Mouse (Mus musculus) left cerebral cortex, adult 9 months (tissue): ENCODE results near the gene Capn10.
A peak's percentile ranks its signal among the peaks of the same experiment; 100 is the strongest.

Experiments
- DNase-seq, 2 experiments: peaks; one replicate each; pipeline ENCODE4 v3.0.0; 2022; ENCODE audit warnings: low spot score in 2 of 2

Gene Capn10

GRCm38 (mm10) chr1:92934182-92934827 is at the start of gene Capn10:
Gene Capn10 (plus strand): TSS chr1:92934376.
- peak; percentile 93 to 96 for DNase-seq

- no peak for DNase-seq
These were observed 45.1 kb upstream of the Capn10 start for GRCm38 (mm10) chr1:92888901-92889655.

DNA sequence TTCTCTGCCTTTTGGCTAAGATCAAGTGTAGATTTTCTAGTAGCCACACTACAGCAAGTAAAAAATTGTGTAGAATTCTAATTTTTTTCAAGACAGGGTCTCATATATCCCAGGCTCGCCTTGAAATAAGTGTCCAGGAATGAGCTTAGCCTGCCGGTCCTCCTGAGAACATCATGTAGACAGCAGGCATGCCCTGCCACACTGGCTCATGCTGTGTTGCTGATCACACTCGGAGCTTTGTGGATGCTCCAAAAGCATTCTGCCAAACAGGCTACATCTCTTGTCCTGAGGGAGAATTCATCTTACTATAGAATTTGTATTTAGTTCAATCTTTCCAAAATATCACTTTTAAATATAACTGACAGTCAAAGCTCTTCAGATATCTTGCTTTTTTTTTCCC is 41.4 kb upstream of the Capn10 start:
- no peak for DNase-seq

DNA sequence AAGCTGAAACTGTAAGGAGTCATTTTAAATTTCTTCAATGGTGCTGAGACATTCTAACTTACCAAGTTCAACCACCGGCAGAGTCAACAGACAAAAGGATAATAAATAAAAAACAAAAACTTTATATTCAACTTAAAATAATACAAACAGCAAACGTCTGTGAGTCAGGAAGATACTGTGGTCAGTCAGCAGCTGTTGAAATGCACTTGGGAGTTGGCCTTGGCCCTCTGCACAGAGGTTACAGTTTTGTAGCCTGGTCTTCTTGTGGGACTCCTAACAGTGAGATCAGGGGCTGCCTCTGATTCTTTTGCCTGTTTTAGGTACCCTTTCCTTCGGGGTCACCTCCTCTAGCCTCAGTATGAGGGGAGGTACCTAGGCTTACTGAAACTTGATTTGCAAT is 40.3 kb upstream of the Capn10 start:
- DNase-seq = no peak

GRCm38 (mm10) chr1:92895089-92895488 is 39.1 kb upstream of the Capn10 start:
- DNase-seq = peak in 1 of 2 experiments; percentile 85

GRCm38 (mm10) chr1:92902786-92903185 is 31.4 kb upstream of the Capn10 start, which contains the start of gene Ankmy1:
Gene Ankmy1 (minus strand): TSS chr1:92902906.
- peak in 1 of 2 experiments; percentile 65 for DNase-seq

GRCm38 (mm10) chr1:92903627-92904026 is 30.5 kb upstream of the Capn10 start:
- DNase-seq = no peak

DNA sequence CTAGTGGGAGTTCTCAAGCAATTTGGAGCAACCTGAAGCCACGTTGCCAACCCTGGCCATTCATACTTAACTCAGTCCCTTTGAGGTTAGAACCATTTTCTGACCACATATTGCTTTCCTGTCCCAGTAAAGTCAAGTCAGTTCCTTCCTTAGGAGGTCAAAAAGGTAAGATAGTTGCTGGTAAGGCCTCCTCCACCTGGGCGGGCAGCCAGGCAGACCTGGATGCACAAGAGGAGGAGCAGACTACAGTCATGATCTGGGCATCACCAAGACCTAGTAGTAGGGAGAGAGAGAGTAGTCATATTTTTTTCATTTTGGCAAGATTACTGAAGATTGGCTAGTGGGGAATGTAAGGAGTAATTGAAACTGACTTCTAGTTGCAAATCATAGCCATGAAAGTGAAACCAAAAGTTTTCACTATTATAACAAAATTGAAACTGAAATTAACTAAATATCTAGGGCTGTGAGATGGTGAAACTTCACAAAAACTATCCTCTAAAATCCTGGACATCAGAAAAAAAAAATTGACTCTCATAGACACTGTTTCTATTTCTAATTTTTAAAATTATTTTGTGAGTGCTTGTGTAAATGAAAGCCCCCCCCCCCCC is 28.4 kb upstream of the Capn10 start:
- DNase-seq = no peak

DNA sequence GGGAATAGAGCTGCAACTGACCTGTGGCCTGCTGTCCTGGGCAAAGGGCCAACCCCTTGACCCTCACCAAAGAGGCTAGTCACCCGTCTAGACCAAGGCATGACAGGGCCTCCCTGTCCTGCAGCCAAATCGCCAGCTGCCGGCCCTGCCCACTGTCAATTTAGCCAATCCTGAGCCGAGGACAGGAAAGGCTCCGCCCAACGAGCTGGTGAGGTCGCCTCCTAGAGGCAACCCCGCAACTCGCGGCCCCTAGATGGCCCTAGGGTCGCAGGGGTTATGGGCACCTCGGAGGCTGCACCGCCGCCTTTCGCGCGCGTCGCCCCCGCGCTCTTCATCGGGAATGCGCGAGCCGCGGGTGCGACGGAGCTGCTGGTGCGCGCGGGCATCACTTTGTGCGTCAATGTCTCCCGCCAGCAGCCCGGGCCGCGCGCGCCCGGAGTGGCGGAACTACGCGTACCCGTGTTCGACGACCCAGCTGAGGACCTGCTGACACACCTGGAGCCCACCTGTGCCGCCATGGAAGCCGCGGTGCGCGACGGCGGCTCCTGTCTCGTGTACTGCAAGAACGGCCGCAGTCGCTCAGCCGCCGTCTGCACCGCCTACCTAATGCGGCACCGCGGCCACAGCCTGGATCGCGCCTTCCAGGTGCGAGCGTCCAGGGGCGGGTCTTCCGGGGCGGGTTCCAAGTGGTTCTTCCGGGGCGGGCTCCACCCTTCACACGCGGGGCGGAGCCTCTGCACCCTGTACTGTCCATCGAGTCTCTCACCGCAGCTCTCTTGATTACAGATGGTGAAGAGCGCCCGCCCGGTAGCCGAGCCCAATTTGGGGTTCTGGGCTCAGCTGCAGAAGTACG is 27.2 kb upstream of the Capn10 start, which contains the start of gene Dusp28:
TSS of gene Dusp28 (plus strand) at position 203 of the 853 bp plus-strand sequence.
- peak in 1 of 2 experiments; percentile 85 for DNase-seq

GRCm38 (mm10) chr1:92907632-92908360 is 26.4 kb upstream of the Capn10 start:
- no peak for DNase-seq

GRCm38 (mm10) chr1:92908664-92909063 is 25.5 kb upstream of the Capn10 start:
- no peak for DNase-seq

- DNase-seq = no peak
These were observed 25.1 kb upstream of the Capn10 start for GRCm38 (mm10) chr1:92909068-92909467.

DNA sequence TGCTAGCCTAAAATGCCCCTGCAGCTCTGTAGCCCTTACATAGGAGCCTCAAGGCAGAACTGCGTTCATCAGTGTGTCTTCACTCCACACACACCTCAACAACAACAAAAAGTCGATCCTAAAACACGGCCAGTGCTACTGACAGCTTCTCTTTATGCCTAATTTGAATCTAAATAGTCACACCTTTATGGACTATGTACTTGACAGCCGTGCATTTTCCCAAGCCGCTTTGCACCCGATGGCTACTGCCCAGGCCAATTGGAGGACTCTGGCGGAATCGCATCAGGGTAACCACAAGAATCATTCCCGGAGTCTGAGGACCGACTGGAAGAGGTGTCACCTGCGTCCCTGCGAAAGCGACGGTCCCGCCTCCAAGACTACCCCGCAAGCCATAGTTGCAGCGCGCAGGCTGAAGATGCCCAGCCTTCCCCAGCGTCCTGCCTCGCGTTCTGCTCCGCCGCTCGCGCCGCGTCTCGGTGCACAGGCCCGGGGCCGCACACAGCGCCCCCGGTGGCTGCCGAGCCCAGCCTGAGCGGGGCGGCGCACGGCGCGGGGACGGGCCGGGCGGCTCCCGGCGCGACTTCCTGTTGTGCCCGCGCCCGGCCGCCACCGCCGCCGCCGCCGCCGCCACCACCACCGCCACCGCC is 23.8 kb upstream of the Capn10 start, which contains the start of gene Rnpepl1:
TSS of gene Rnpepl1 (plus strand) at position 545 of the 647 bp plus-strand sequence.
- DNase-seq = peak in 1 of 2 experiments; percentile 74

GRCm38 (mm10) chr1:92910925-92911720 is 23.1 kb upstream of the Capn10 start:
- DNase-seq = peak in 1 of 2 experiments; percentile 62

DNA sequence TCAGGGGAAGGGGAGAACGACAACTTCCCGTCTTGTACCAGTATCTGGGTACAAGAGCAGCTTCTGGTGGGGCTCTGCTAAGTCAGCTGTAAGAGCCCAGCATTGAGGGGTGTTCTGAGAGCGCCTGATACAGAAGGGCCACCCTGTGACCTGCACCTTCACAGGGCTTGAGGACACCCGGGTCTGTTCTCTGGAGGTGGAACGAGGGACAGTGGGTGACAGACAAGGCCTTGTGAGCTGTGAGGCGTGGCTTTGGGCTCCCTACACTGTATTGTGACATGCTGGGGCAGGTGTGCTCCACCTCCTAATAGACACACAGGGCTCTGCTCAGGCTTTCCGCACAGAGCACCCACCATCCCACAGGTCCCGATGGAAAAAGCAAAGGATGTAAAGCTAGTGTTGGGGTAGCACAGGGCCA is 22.4 kb upstream of the Capn10 start:
- DNase-seq = no peak

GRCm38 (mm10) chr1:92912286-92912685 is 21.9 kb upstream of the Capn10 start:
- no peak for DNase-seq

DNA sequence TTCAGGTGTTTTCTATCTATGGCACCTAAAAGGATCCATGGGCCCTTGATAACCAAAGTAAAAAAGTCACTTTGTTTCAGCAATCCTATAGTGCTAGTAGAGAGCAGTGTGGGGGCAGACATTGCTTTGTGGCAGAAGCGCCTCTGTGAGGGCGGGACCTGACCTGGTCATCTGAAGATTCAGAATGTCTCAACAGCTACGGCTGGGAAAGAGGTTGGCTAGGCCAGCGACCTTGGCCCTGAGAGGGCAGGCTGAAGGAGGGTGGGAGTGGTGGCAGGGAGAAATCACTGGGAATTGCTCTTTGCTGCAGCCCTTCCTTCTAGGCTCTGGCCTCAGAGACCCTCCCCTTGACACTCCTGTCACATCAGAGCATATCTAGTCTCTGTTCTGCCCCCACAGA is 19.9 kb upstream of the Capn10 start:
- DNase-seq = no peak

- DNase-seq = no peak
These were observed 19.2 kb upstream of the Capn10 start for GRCm38 (mm10) chr1:92914993-92915392.

- no peak for DNase-seq
These were observed 17.5 kb upstream of the Capn10 start for GRCm38 (mm10) chr1:92916725-92917124.
